Mouse (Mus musculus): ENCODE data around the gene Prr5l. TPM values are rescaled to one million over a fixed set of nuclear protein-coding genes. Genes with fewer than 3 reads are reported as not detected.

The Prr5l gene
- total RNA-seq, 2 experiments from 2014 or later, result 5.1 to 7.7 TPM

- no peak overlapping the region for H3K27ac ChIP-seq
- no peak overlapping the region for H3K4me3 ChIP-seq
- DNase-seq (ENCODE audit: extremely low spot score in 1 of 2, low spot score in 2 of 2), result no peak
- TF ChIP-seq CTCF (IDR thresholded peaks at IDR 0.05), result peak; percentile 76
- intact Hi-C loops (cut with DNase I), result no loop called here
These were observed 189.1 kb downstream of the Prr5l start for GRCm38 (mm10) chr2:101693577-101694215.

- intact Hi-C loops (cut with DNase I), result no loop called here
- Histone ChIP-seq H3K4me3 (no peak overlapping the region), H3K27ac (no peak overlapping the region)
- TF ChIP-seq CTCF (IDR thresholded peaks at IDR 0.05), result no peak
- DNase-seq (ENCODE audit: extremely low spot score in 1 of 2, low spot score in 2 of 2), result no peak
These were observed 189.8 kb downstream of the Prr5l start for GRCm38 (mm10) chr2:101693043-101693442.

GRCm38 (mm10) chr2:101690252-101690827, 192.5 kb downstream of the Prr5l start:
- DNase-seq (ENCODE audit: extremely low spot score in 1 of 2, low spot score in 2 of 2), result no peak
- no peak for TF ChIP-seq CTCF (IDR thresholded peaks at IDR 0.05)
- intact Hi-C loops (cut with DNase I), result no loop called here
- no peak overlapping the region for H3K27ac ChIP-seq
- H3K4me3 ChIP-seq, result no peak overlapping the region

GRCm38 (mm10) chr2:101688011-101688410, 194.8 kb downstream of the Prr5l start:
- no peak for DNase-seq (ENCODE audit: extremely low spot score in 1 of 2, low spot score in 2 of 2)
- no peak for TF ChIP-seq CTCF (IDR thresholded peaks at IDR 0.05)
- no peak overlapping the region for H3K27ac ChIP-seq
- H3K4me3 ChIP-seq, result no peak overlapping the region
- intact Hi-C loops (cut with DNase I), result no loop called here

- no peak for DNase-seq (ENCODE audit: extremely low spot score in 1 of 2, low spot score in 2 of 2)
- Histone ChIP-seq H3K27ac (no peak overlapping the region), H3K4me3 (no peak overlapping the region)
- no peak for TF ChIP-seq CTCF (IDR thresholded peaks at IDR 0.05)
- intact Hi-C loops (cut with DNase I), result no loop called here
These were observed 198.4 kb downstream of the Prr5l start for GRCm38 (mm10) chr2:101684421-101684820.

GRCm38 (mm10) chr2:101679164-101679784, 203.6 kb downstream of the Prr5l start:
- intact Hi-C loops (cut with DNase I), result no loop called here
- no peak for TF ChIP-seq CTCF (IDR thresholded peaks at IDR 0.05)
- Histone ChIP-seq H3K27ac (no peak overlapping the region), H3K4me3 (peak overlapping the region; percentile 67)
- no peak for DNase-seq (ENCODE audit: extremely low spot score in 1 of 2, low spot score in 2 of 2)

- peak within 1 kb of the TSS; percentile 67 for H3K4me3 ChIP-seq
- peak; percentile 79 for TF ChIP-seq CTCF (IDR thresholded peaks at IDR 0.05)
- intact Hi-C loops (cut with DNase I), result no loop called here
- peak within 1 kb of the TSS; percentile 80 for H3K27ac ChIP-seq
- peak; percentile 81 to 84 for DNase-seq (ENCODE audit: extremely low spot score in 1 of 2, low spot score in 2 of 2)
These were observed 204.4 kb downstream of the Prr5l start, which contains the start of gene Traf6 for GRCm38 (mm10) chr2:101678236-101679021. Gene Traf6 (plus strand): TSS chr2:101678429.

- H3K27ac ChIP-seq, result no peak overlapping the region
- H3K4me3 ChIP-seq, result no peak overlapping the region
- no peak for DNase-seq (ENCODE audit: extremely low spot score in 1 of 2, low spot score in 2 of 2)
- intact Hi-C loops (cut with DNase I), result no loop called here
- no peak for TF ChIP-seq CTCF (IDR thresholded peaks at IDR 0.05)
These were observed 209.3 kb downstream of the Prr5l start for GRCm38 (mm10) chr2:101673547-101673946.

- Histone ChIP-seq H3K27ac (no peak overlapping the region), H3K4me3 (no peak overlapping the region)
- no peak for TF ChIP-seq CTCF (IDR thresholded peaks at IDR 0.05)
- no peak for DNase-seq (ENCODE audit: extremely low spot score in 1 of 2, low spot score in 2 of 2)
- intact Hi-C loops (cut with DNase I), result no loop called here
These were observed 214.1 kb downstream of the Prr5l start for GRCm38 (mm10) chr2:101668751-101669150.

- Histone ChIP-seq H3K4me3 (no peak overlapping the region), H3K27ac (peak overlapping the region; percentile 63; the same call in 1 of the 2 replicates)
- no peak for TF ChIP-seq CTCF (IDR thresholded peaks at IDR 0.05)
- DNase-seq (ENCODE audit: extremely low spot score in 1 of 2, low spot score in 2 of 2), result no peak
- intact Hi-C loops (cut with DNase I), result no loop called here
These were observed 217.1 kb downstream of the Prr5l start for GRCm38 (mm10) chr2:101665703-101666092.

- peak; percentile 90 for TF ChIP-seq CTCF (IDR thresholded peaks at IDR 0.05)
- H3K27ac ChIP-seq, result peak overlapping the region; percentile 7; the same call in 1 of the 2 replicates
- peak; percentile 58 to 60 for DNase-seq (ENCODE audit: extremely low spot score in 1 of 2, low spot score in 2 of 2)
- intact Hi-C loops (cut with DNase I), result no loop called here
- H3K4me3 ChIP-seq, result no peak overlapping the region
These were observed 217.6 kb downstream of the Prr5l start for GRCm38 (mm10) chr2:101665058-101665702.

Other genes starting within 250 kb of the Prr5l start
- gene Rag1, start 233.5 kb downstream of the Prr5l start, total RNA-seq (2021), result under 1 TPM; 0.19 to 0.25 TPM
- 10 to 100 TPM; 28.6 to 30.2 TPM for gene B230118H07Rik, start 233.5 kb downstream of the Prr5l start, total RNA-seq (2021)
- gene Traf6, start 204.6 kb downstream of the Prr5l start, total RNA-seq (2021), result 10 to 100 TPM; 12.6 to 12.9 TPM
- gene Commd9, start 3.2 kb upstream of the Prr5l start, total RNA-seq (2021), result 10 to 100 TPM; 38.6 to 42.3 TPM

Measured in left cerebral cortex, adult 2 months (tissue).